12 mouse cellular contexts compared by ENCODE assay signal in the genomic region with DNA sequence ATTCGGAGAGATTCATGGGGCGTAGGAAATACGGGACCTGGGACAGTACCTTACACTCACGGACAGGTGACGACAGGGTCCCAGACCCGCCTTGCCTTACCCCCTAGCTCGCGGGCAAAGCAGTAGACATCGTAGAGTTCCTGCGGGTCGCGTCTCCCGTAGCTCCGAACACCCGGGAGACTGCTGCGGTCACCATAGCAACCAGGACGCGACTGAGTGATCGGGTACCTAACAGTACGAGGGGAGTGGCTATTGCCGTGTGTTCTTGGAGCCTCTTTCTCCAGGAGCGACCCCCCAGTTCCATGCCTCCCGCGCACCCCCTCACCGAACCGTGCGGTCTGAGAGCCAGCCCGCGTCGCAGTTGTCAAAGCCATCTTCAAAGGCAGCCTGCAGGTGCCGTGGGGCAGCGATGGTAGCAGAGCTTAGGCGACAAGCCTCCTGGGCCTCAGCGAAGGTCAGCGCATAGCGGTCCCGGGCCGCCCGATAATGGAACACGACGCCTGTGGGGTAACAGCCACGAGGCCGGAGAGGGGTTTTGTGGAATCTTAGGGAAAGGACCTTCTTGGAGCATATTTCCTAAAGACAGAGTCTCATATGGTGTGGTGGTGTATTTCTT. TPM values are rescaled to one million over a fixed set of nuclear protein-coding genes. Genes with fewer than 3 reads are reported as not detected.
DNase-seq lines count a peak whose midpoint lies in the region; ATAC-seq and TF ChIP-seq lines count a peak whose summit lies in the region.
"Had no signal": no experiment of that assay in that cellular context is flagged by ENCODE, and none has a peak within 500 bp of the region (broad histone marks: within the 10 kb centered on the region; RNA-seq: fewer than 3 reads in every experiment).

No protein-coding gene starts in this region.

- peaks cover 92% of the 10 kb centered on the region for H3K27me3 ChIP-seq in hindbrain, embryonic 10.5 days (ENCODE audit: insufficient read depth, poor library complexity, severe bottlenecking)
- H3K27me3 ChIP-seq in hindbrain, embryonic 14.5 days (ENCODE audit: control insufficient read depth, insufficient read depth, low read length) = no peaks in the 10 kb centered on the region; the same call in 1 of the 2 replicates
- H3K27me3 ChIP-seq in hindbrain, embryonic 13.5 days = peaks cover 45% of the 10 kb centered on the region
- no peaks in the 10 kb centered on the region for H3K27me3 ChIP-seq in midbrain, postnatal 0 days (ENCODE audit: insufficient read depth, low read length)

- H3K27ac ChIP-seq in hindbrain, embryonic 10.5 days = no peak overlapping the region
- H3K27ac ChIP-seq in hindbrain, embryonic 14.5 days = no peak overlapping the region
- no peak overlapping the region for H3K27ac ChIP-seq in hindbrain, embryonic 13.5 days
- H3K27ac ChIP-seq in midbrain, postnatal 0 days (ENCODE audit: low read depth, low read length) = no peak overlapping the region
- H3K27ac ChIP-seq: liver, embryonic 12.5 days; stomach, embryonic 15.5 days had no signal

- no peaks in the 10 kb centered on the region for H3K9me3 ChIP-seq in hindbrain, embryonic 10.5 days
- H3K9me3 ChIP-seq in hindbrain, embryonic 14.5 days (ENCODE audit: control insufficient read depth, low read length) = no peaks in the 10 kb centered on the region
- no peaks in the 10 kb centered on the region for H3K9me3 ChIP-seq in hindbrain, embryonic 13.5 days
- no peaks in the 10 kb centered on the region for H3K9me3 ChIP-seq in midbrain, postnatal 0 days (ENCODE audit: low read length)
- H3K9me3 ChIP-seq: liver, embryonic 12.5 days; stomach, embryonic 15.5 days had no signal

- H3K36me3 ChIP-seq in hindbrain, embryonic 10.5 days = peaks cover 80% of the 10 kb centered on the region
- H3K36me3 ChIP-seq in hindbrain, embryonic 14.5 days (replicated peaks; ENCODE audit: control insufficient read depth, insufficient read depth) = peaks cover 87% of the 10 kb centered on the region
- peaks cover 86% of the 10 kb centered on the region for H3K36me3 ChIP-seq in hindbrain, embryonic 13.5 days
- peaks cover 51% of the 10 kb centered on the region for H3K36me3 ChIP-seq in midbrain, postnatal 0 days (ENCODE audit: insufficient read depth, low read length)
- H3K36me3 ChIP-seq: liver, embryonic 12.5 days; stomach, embryonic 15.5 days had no signal

- 7% methylated on average over 43 of the region's 43 CpGs for WGBS in hindbrain, embryonic 10.5 days
- 8% methylated on average over 43 of the region's 43 CpGs for WGBS in hindbrain, embryonic 14.5 days
- WGBS in hindbrain, embryonic 13.5 days = 9% methylated on average over 43 of the region's 43 CpGs
- WGBS in midbrain, postnatal 0 days = 11% methylated on average over 43 of the region's 43 CpGs

- DNase-seq in hindbrain, embryonic 10.5 days (ENCODE audit: low spot score) = no peak
- DNase-seq in hindbrain, embryonic 14.5 days (ENCODE audit: low spot score) = no peak
- DNase-seq in R1 (ENCODE audit: low read depth, low spot score) = peak; percentile 64
- DNase-seq in midbrain, postnatal 0 days (ENCODE audit: low spot score) = peak; percentile 32
- no peak for DNase-seq in adrenal gland, postnatal 10 days
- DNase-seq in thymus, postnatal 0 days (ENCODE audit: low spot score) = no peak
- no peak for DNase-seq in layer of hippocampus, adult 9-11 months
- DNase-seq: cerebellum, adult 11-12 months had no signal

- no peak overlapping the region for H3K9ac ChIP-seq in hindbrain, embryonic 14.5 days
- H3K9ac ChIP-seq in hindbrain, embryonic 13.5 days = 0 out of 2 replicates have a peak overlapping the region, but pooled peaks have one; percentile 51
- H3K9ac ChIP-seq in midbrain, postnatal 0 days (replicated peaks; ENCODE audit: low read length, poor library complexity, severe bottlenecking) = peak overlapping the region; percentile 46; the same call in 1 of the 2 replicates
- H3K9ac ChIP-seq: liver, embryonic 12.5 days; stomach, embryonic 15.5 days had no signal

- no peak overlapping the region for H3K4me2 ChIP-seq in hindbrain, embryonic 14.5 days (replicated peaks)
- H3K4me2 ChIP-seq in hindbrain, embryonic 13.5 days = peak overlapping the region; percentile 15; the same call in 1 of the 2 replicates
- no peak overlapping the region for H3K4me2 ChIP-seq in midbrain, postnatal 0 days (ENCODE audit: low read depth, low read length, poor library complexity, severe bottlenecking)
- H3K4me2 ChIP-seq: liver, embryonic 12.5 days; stomach, embryonic 15.5 days had no signal

- H3K4me3 ChIP-seq in hindbrain, embryonic 10.5 days = peak overlapping the region; percentile 23; the same call in 1 of the 2 replicates
- no peak overlapping the region for H3K4me3 ChIP-seq in hindbrain, embryonic 14.5 days (replicated peaks; ENCODE audit: low read length)
- peak overlapping the region; percentile 4; the same call in 1 of the 2 replicates for H3K4me3 ChIP-seq in hindbrain, embryonic 13.5 days
- no peak overlapping the region for H3K4me3 ChIP-seq in midbrain, postnatal 0 days (ENCODE audit: low read depth, low read length)
- H3K4me3 ChIP-seq: liver, embryonic 12.5 days; stomach, embryonic 15.5 days had no signal

- TF ChIP-seq CTCF in midbrain, postnatal 0 days (IDR thresholded peaks at IDR 0.05) = no peak

- no peak for ATAC-seq in hindbrain, embryonic 14.5 days (ENCODE audit: low FRiP score)
- no peak for ATAC-seq in hindbrain, embryonic 13.5 days (ENCODE audit: low FRiP score)
- no peak for ATAC-seq in midbrain, postnatal 0 days (ENCODE audit: low FRiP score)
- ATAC-seq: liver, embryonic 12.5 days had no signal

- peaks cover 17% of the 10 kb centered on the region for H3K4me1 ChIP-seq in hindbrain, embryonic 10.5 days (replicated peaks)
- peaks cover 3% of the 10 kb centered on the region for H3K4me1 ChIP-seq in hindbrain, embryonic 14.5 days (replicated peaks; ENCODE audit: control insufficient read depth, insufficient read depth, low read length)
- peaks cover 46% of the 10 kb centered on the region for H3K4me1 ChIP-seq in hindbrain, embryonic 13.5 days (replicated peaks)
- H3K4me1 ChIP-seq in midbrain, postnatal 0 days (ENCODE audit: insufficient read depth, low read length) = peaks cover 3% of the 10 kb centered on the region; the same call in 1 of the 2 replicates
- H3K4me1 ChIP-seq: liver, embryonic 12.5 days; stomach, embryonic 15.5 days had no signal

RNA-seq across cellular contexts. Expression of a gene that starts 8.2 kb away (rescaled TPM):
- polyA plus RNA-seq in hindbrain, embryonic 10.5 days (2016; fragmentation: Nextera tagmentation; extraction: Ambion mirVana) = 20.2 and 67.1 TPM in 2 replicates
- polyA plus RNA-seq in hindbrain, embryonic 14.5 days (2014; fragmentation: Nextera tagmentation; extraction: Ambion mirVana) = 141 and 152 TPM in 2 replicates
- polyA plus RNA-seq in hindbrain, embryonic 13.5 days (2015; fragmentation: Nextera tagmentation; extraction: Ambion mirVana) = 128 and 135 TPM in 2 replicates
- 440 and 447 TPM in 2 replicates for total RNA-seq in midbrain, postnatal 0 days (2014; rRNA removed)
- polyA plus RNA-seq in midbrain, postnatal 0 days (2015; fragmentation: Nextera tagmentation; extraction: Ambion mirVana) = 202 and 210 TPM in 2 replicates
- total RNA-seq in adrenal gland, postnatal 10 days (2021) = 1 to 10 TPM in 1 of 2 experiments, under 1 TPM in 1; 0.81 to 1.2 TPM
- polyA plus RNA-seq in thymus, postnatal 0 days (2015; fragmentation: Nextera tagmentation; extraction: Ambion mirVana) = 0.03 and 0.05 TPM in 2 replicates
- total RNA-seq: megakaryocyte, adult 5-6 weeks had no signal
- polyA plus RNA-seq: liver, embryonic 12.5 days had no signal

RNA-seq across cellular contexts. Expression of a gene that starts 18.6 kb away (rescaled TPM):
- 37.0 and 38.0 TPM in 2 replicates for polyA plus RNA-seq in hindbrain, embryonic 10.5 days (2016; fragmentation: Nextera tagmentation; extraction: Ambion mirVana)
- 29.1 and 29.5 TPM in 2 replicates for polyA plus RNA-seq in hindbrain, embryonic 14.5 days (2014; fragmentation: Nextera tagmentation; extraction: Ambion mirVana)
- 32.6 and 36.4 TPM in 2 replicates for polyA plus RNA-seq in hindbrain, embryonic 13.5 days (2015; fragmentation: Nextera tagmentation; extraction: Ambion mirVana)
- total RNA-seq in midbrain, postnatal 0 days (2014; rRNA removed) = 5.4 and 7.7 TPM in 2 replicates
- 42.1 and 44.1 TPM in 2 replicates for polyA plus RNA-seq in midbrain, postnatal 0 days (2015; fragmentation: Nextera tagmentation; extraction: Ambion mirVana)
- 10 to 100 TPM; 15.7 to 16.1 TPM for total RNA-seq in adrenal gland, postnatal 10 days (2021)
- 51.9 and 60.6 TPM in 2 replicates for polyA plus RNA-seq in thymus, postnatal 0 days (2015; fragmentation: Nextera tagmentation; extraction: Ambion mirVana)

RNA-seq across cellular contexts. Expression of a gene that starts 26.4 kb away (rescaled TPM):
- 19.5 and 20.6 TPM in 2 replicates for polyA plus RNA-seq in hindbrain, embryonic 10.5 days (2016; fragmentation: Nextera tagmentation; extraction: Ambion mirVana)
- polyA plus RNA-seq in hindbrain, embryonic 14.5 days (2014; fragmentation: Nextera tagmentation; extraction: Ambion mirVana) = 7.2 and 8.2 TPM in 2 replicates
- 12.5 and 14.3 TPM in 2 replicates for polyA plus RNA-seq in hindbrain, embryonic 13.5 days (2015; fragmentation: Nextera tagmentation; extraction: Ambion mirVana)
- 9.8 and 12.3 TPM in 2 replicates for total RNA-seq in midbrain, postnatal 0 days (2014; rRNA removed)
- polyA plus RNA-seq in midbrain, postnatal 0 days (2015; fragmentation: Nextera tagmentation; extraction: Ambion mirVana) = 7.4 and 9.3 TPM in 2 replicates
- 10 to 100 TPM; 18.0 to 23.9 TPM for total RNA-seq in adrenal gland, postnatal 10 days (2021)
- polyA plus RNA-seq in thymus, postnatal 0 days (2015; fragmentation: Nextera tagmentation; extraction: Ambion mirVana) = 21.7 and 24.1 TPM in 2 replicates

RNA-seq across cellular contexts. Expression of a gene that starts 26.8 kb away (rescaled TPM):
- 46.9 and 48.3 TPM in 2 replicates for polyA plus RNA-seq in hindbrain, embryonic 10.5 days (2016; fragmentation: Nextera tagmentation; extraction: Ambion mirVana)
- polyA plus RNA-seq in hindbrain, embryonic 14.5 days (2014; fragmentation: Nextera tagmentation; extraction: Ambion mirVana) = 62.1 and 62.7 TPM in 2 replicates
- polyA plus RNA-seq in hindbrain, embryonic 13.5 days (2015; fragmentation: Nextera tagmentation; extraction: Ambion mirVana) = 53.6 and 58.2 TPM in 2 replicates
- 91.1 and 98.3 TPM in 2 replicates for total RNA-seq in midbrain, postnatal 0 days (2014; rRNA removed)
- 49.8 and 58.6 TPM in 2 replicates for polyA plus RNA-seq in midbrain, postnatal 0 days (2015; fragmentation: Nextera tagmentation; extraction: Ambion mirVana)
- total RNA-seq in adrenal gland, postnatal 10 days (2021) = 10 to 100 TPM; 45.0 to 48.5 TPM
- 67.0 and 88.3 TPM in 2 replicates for polyA plus RNA-seq in thymus, postnatal 0 days (2015; fragmentation: Nextera tagmentation; extraction: Ambion mirVana)

RNA-seq across cellular contexts. Expression of a gene that starts 27.0 kb away (rescaled TPM):
- 0.58 and 0.76 TPM in 2 replicates for polyA plus RNA-seq in hindbrain, embryonic 10.5 days (2016; fragmentation: Nextera tagmentation; extraction: Ambion mirVana)
- polyA plus RNA-seq in hindbrain, embryonic 14.5 days (2014; fragmentation: Nextera tagmentation; extraction: Ambion mirVana) = 0.73 and 0.83 TPM in 2 replicates
- 0.40 TPM in 2 replicates for polyA plus RNA-seq in hindbrain, embryonic 13.5 days (2015; fragmentation: Nextera tagmentation; extraction: Ambion mirVana)
- total RNA-seq in midbrain, postnatal 0 days (2014; rRNA removed) = 0.55 and 1.1 TPM in 2 replicates
- polyA plus RNA-seq in midbrain, postnatal 0 days (2015; fragmentation: Nextera tagmentation; extraction: Ambion mirVana) = 1.5 TPM in 2 replicates
- total RNA-seq in adrenal gland, postnatal 10 days (2021) = under 1 TPM; 0.36 to 0.54 TPM
- 7.5 and 9.8 TPM in 2 replicates for polyA plus RNA-seq in thymus, postnatal 0 days (2015; fragmentation: Nextera tagmentation; extraction: Ambion mirVana)
- total RNA-seq: megakaryocyte, adult 5-6 weeks had no signal

Comparison
In these comparisons a context has a peak if more than half of its experiments do, and no peak if none do; other contexts are left out.
1. H3K4me3 ChIP-seq: peak in hindbrain, embryonic 10.5 days (single experiment) and hindbrain, embryonic 13.5 days (single experiment); none in hindbrain, embryonic 14.5 days (single experiment) and midbrain, postnatal 0 days (single experiment).
2. DNase-seq: peak in R1 (single experiment) and midbrain, postnatal 0 days (single experiment); none in hindbrain, embryonic 10.5 days (single experiment), hindbrain, embryonic 14.5 days (single experiment), adrenal gland, postnatal 10 days (single experiment), thymus, postnatal 0 days (single experiment) and layer of hippocampus, adult 9-11 months (single experiment).
3. RNA of a gene that starts 8.2 kb away (polyA plus RNA-seq): 202 to 210 TPM in midbrain, postnatal 0 days, 141 to 152 TPM in hindbrain, embryonic 14.5 days, 128 to 135 TPM in hindbrain, embryonic 13.5 days and 20.2 to 67.1 TPM in hindbrain, embryonic 10.5 days; 0.03 to 0.05 TPM in thymus, postnatal 0 days; every median in the first group is over 10 times any median in the second.